Mouse (Mus musculus) midbrain, postnatal 0 days (tissue): ENCODE results near the gene Lrtm2. TPM values are rescaled to one million over a fixed set of nuclear protein-coding genes. Genes with fewer than 3 reads are reported as not detected.

Source experiments
- ATAC-seq: fragments of 200-750 bp; cut with Nextera tagmentation; 2 replicates; pipeline ENCODE4 v1.8.0; 2017; ENCODE audit warnings: moderate number of reproducible peaks, mild to moderate bottlenecking, moderate TSS enrichment, moderate library complexity; ENCODE audit not compliant: low FRiP score
- DNase-seq: peaks from one replicate; pipeline ENCODE4 v3.0.0-alpha.2; 2015; ENCODE audit warnings: low spot score
- H3K27ac ChIP-seq: fragments of 300-500 bp; sonication (generic); 2 replicates; pipeline ENCODE4 v1.5.1; 2014; ENCODE audit warnings: low read depth, mild to moderate bottlenecking, low read length, mixed read lengths
- H3K27me3 ChIP-seq: fragments of 300-500 bp; sonication (generic); 2 replicates; pipeline ENCODE4 v1.6.1; 2014; ENCODE audit warnings: low read length, control low read depth, mixed read lengths; ENCODE audit not compliant: insufficient read depth
- H3K36me3 ChIP-seq: fragments of 300-500 bp; sonication (generic); 2 replicates; pipeline ENCODE4 v1.6.1; 2014; ENCODE audit warnings: low read length, control low read depth, mixed read lengths; ENCODE audit not compliant: insufficient read depth
- H3K4me1 ChIP-seq: fragments of 300-500 bp; sonication (generic); 2 replicates; pipeline ENCODE4 v1.6.1; 2014; ENCODE audit warnings: mild to moderate bottlenecking, control low read depth, antibody characterized with exemption, low read length, mixed read lengths; ENCODE audit not compliant: insufficient read depth
- H3K4me2 ChIP-seq: fragments of 300-500 bp; sonication (generic); 2 replicates; pipeline ENCODE4 v1.6.1; 2014; ENCODE audit warnings: low read depth, mild to moderate bottlenecking, low read length, mixed read lengths; ENCODE audit not compliant: poor library complexity, severe bottlenecking
- H3K4me3 ChIP-seq: fragments of 300-500 bp; sonication (generic); 2 replicates; pipeline ENCODE4 v1.5.1; 2014; ENCODE audit warnings: low read depth, mild to moderate bottlenecking, low read length, moderate library complexity
- H3K9ac ChIP-seq: fragments of 300-500 bp; sonication (generic); replicated peaks from 2 replicates; pipeline ENCODE4 v1.6.1; 2014; ENCODE audit warnings: mild to moderate bottlenecking, low read length, moderate library complexity, mixed read lengths; ENCODE audit not compliant: poor library complexity, severe bottlenecking
- H3K9me3 ChIP-seq: fragments of 300-500 bp; sonication (generic); 2 replicates; pipeline ENCODE4 v1.6.1; 2016; ENCODE audit warnings: low read length, control low read depth
- CTCF ChIP-seq: IDR thresholded peaks from 2 replicates; pipeline ENCODE4 v1.5.1; 2016; ENCODE audit warnings: antibody characterized with exemption, mild to moderate bottlenecking
- WGBS: fragments of 180-500 bp; shearing (Covaris S2); extraction: QIAGEN DNeasy Blood & Tissue Kit; methylation state at CpG from one replicate; pipeline ENCODE4 v1.1.7; 2014; 5-methylcytosine and 5-hydroxymethylcytosine counted together
- polyA plus RNA-seq: library from polyadenylated mRNA; unstranded; fragments of >200 nt; fragmentation: Nextera tagmentation; extraction: Ambion mirVana; gene quantifications from 2 replicates; pipeline ENCODE4 v1.2.1, GENCODE M21; 2015
- total RNA-seq: library from RNA; depleted of rRNA; stranded (reverse); fragments of >200 nt; gene quantifications from 2 replicates; pipeline ENCODE4 v1.2.3, GENCODE M21; 2014

Gene Lrtm2
- total and polyA plus RNA-seq, 2 experiments from 2014 or later = 21.1 to 40.4 TPM

DNA sequence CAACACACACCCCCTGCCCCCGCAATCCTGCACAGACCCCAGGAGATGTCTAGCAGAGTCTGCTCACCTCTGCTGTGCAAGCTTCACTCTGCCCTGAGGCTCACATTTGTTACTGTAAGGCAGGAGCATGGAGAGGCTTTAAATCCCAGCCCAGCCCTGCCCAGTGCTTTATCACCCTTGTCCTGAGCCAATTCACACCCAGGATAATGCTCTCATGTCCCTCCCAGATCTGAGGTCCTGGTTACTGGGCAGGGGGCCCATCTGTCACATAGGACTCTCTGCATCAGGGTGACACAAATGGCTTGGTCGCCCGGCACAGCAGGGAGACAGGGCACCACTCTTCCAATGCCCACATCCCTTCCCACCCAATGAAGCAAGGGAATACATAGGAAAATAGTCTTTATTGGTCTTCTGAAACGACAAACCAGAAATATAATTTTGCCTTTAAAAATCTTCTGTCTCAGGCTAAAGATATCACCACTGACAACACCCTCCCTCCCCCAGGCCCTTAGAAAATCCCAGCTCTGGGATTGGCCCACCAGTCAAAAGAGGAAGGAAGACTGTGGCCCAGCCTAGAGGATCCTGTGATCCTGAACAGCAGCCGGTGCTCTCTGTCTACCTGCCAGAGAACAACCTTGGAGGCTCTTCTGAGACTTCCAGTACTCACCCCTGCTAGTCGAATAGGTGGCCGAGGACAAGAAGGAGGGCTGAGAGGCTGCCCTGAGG, 15.7 kb downstream of the Lrtm2 start:
- 0 out of 2 replicates have a peak overlapping the region, but pooled peaks have one; percentile 75 for H3K27ac ChIP-seq

DNA sequence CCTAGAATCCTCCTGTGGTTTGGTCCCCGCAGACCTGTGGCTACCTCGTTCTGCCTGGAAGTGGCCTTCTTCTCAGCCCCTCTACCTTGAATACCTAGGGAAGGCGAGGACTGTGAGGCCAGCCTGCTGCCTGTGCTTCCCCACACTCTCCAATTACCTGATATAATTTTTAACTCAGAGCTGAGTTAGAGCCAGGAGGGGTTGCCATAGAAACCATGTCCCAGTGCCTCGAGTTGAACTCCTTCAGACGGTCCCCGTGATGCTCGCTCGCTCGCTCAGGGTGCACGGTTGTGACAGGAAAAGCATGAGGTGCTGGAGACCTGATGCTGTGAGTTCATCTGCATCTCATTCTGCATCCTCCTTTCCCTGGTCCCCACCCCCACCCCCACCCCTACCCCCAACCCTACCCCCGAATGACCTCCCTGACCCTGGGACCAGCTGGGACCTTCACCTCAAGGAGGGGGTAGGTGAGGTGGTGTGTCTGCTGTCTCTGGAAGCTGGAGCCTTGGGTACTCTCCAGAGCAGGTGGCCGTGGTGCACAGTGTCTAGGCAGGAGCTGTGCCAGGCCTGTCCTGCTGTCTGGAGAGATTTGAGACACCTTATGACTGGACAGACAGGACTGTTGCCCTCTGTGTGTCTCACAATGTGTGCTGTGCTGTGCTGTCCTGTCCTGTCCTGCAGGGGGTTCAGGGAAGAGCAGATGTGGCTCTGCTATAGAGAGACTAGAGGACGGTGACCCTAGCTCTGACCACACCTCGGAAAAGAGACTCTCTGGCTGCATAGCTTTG, 16.8 kb downstream of the Lrtm2 start:
- WGBS = 39% methylated on average over 14 of the region's 14 CpGs
- DNase-seq (peak; percentile 78), ATAC-seq (peak; percentile 69)
- Histone ChIP-seq H3K4me3 (no peak overlapping the region), H3K9me3 (no peaks in the 10 kb centered on the region), H3K27me3 (no peaks in the 10 kb centered on the region), H3K4me1 (peaks cover 16% of the 10 kb centered on the region), H3K36me3 (peaks cover 28% of the 10 kb centered on the region), H3K27ac (peak overlapping the region; percentile 75), H3K4me2 (no peak overlapping the region), H3K9ac (peak overlapping the region; percentile 24; the same call in 1 of the 2 replicates)
- peak; percentile 17 for TF ChIP-seq CTCF

More for the DNA sequence above, 15.7 kb downstream of the Lrtm2 start:
- Histone ChIP-seq H3K4me3 (no peak overlapping the region), H3K36me3 (peaks cover 33% of the 10 kb centered on the region), H3K4me2 (no peak overlapping the region), H3K9me3 (no peaks in the 10 kb centered on the region), H3K4me1 (peaks cover 16% of the 10 kb centered on the region), H3K9ac (no peak overlapping the region), H3K27me3 (no peaks in the 10 kb centered on the region)
- DNase-seq (peak; percentile 39), ATAC-seq (no peak)
- TF ChIP-seq CTCF = no peak
- WGBS = 60% methylated on average over 7 of the region's 7 CpGs

GRCm38 (mm10) chr6:119313096-119313495, 17.5 kb downstream of the Lrtm2 start:
- peak overlapping the region; percentile 75 for H3K27ac ChIP-seq

DNA sequence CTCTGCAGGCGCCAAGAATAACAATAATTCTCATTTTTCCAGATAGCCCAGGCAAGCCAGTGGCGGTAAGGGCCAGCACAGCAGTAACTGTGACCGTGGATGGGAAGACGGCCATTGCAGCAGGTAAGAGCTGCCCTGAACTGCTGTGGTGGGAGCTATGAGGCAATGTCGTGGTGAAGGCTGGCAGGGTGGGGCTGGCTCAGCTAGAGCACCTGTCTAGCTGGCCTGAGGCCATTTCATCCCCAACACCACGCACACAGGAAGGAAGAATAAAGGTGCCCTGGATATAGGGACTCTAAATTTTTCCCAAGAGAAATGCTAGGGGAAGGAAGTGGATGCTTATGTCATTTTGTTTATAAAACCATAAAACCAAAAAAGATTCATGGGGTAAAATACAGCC, 18.2 kb downstream of the Lrtm2 start:
- no peak overlapping the region for H3K4me3 ChIP-seq
- H3K4me2 ChIP-seq = no peak overlapping the region
- H3K9ac ChIP-seq = no peak overlapping the region
- H3K36me3 ChIP-seq = peaks cover 21% of the 10 kb centered on the region
- H3K4me1 ChIP-seq = peaks cover 16% of the 10 kb centered on the region
- H3K27ac ChIP-seq = no peak overlapping the region
- 81% methylated on average over 6 of the region's 6 CpGs for WGBS
- no peak for TF ChIP-seq CTCF
- ATAC-seq (no peak), DNase-seq (no peak)
- no peaks in the 10 kb centered on the region for H3K27me3 ChIP-seq
- H3K9me3 ChIP-seq = no peaks in the 10 kb centered on the region

More at GRCm38 (mm10) chr6:119313096-119313495, 17.5 kb downstream of the Lrtm2 start:
- Histone ChIP-seq H3K9ac (no peak overlapping the region), H3K4me1 (peaks cover 16% of the 10 kb centered on the region), H3K9me3 (no peaks in the 10 kb centered on the region), H3K4me3 (no peak overlapping the region), H3K27me3 (no peaks in the 10 kb centered on the region), H3K36me3 (peaks cover 28% of the 10 kb centered on the region), H3K4me2 (no peak overlapping the region)
- no peak; the same call in 1 of the 2 replicates for ATAC-seq
- no peak for DNase-seq
- TF ChIP-seq CTCF = no peak
- 66% methylated on average over 3 of the region's 3 CpGs for WGBS

- Histone ChIP-seq H3K4me3 (no peak overlapping the region), H3K4me1 (peaks cover 16% of the 10 kb centered on the region), H3K9ac (no peak overlapping the region), H3K9me3 (no peaks in the 10 kb centered on the region), H3K4me2 (no peak overlapping the region), H3K36me3 (no peaks in the 10 kb centered on the region), H3K27ac (no peak overlapping the region), H3K27me3 (no peaks in the 10 kb centered on the region)
- TF ChIP-seq CTCF = no peak
- ATAC-seq (no peak), DNase-seq (no peak)
- 62% methylated on average over 9 of the region's 9 CpGs for WGBS
These were observed 20.4 kb downstream of the Lrtm2 start for GRCm38 (mm10) chr6:119310176-119310575.
